Mouse (Mus musculus) G1E-ER4 (cell line): ENCODE results near the gene Map3k5. TPM values are rescaled to one million over a fixed set of nuclear protein-coding genes. Genes with fewer than 3 reads are reported as not detected.

ENCODE experiments used
- GATA1 ChIP-seq: IDR thresholded peaks from one replicate; pipeline ENCODE4 v1.8.0; 2012; ENCODE audit warnings: low read length, inconsistent platforms
- polyA plus RNA-seq: library from polyadenylated mRNA; stranded (reverse); fragments of >175 nt; gene quantifications from 2 replicates; pipeline ENCODE4 v1.2.3, GENCODE M21; 2012

The Map3k5 gene
- polyA plus RNA-seq, 1 experiment = 0.05 TPM

- no peak for TF ChIP-seq GATA1
Observed at GRCm38 (mm10) chr10:19989986-19990385, 55.7 kb downstream of the Map3k5 start.

- no peak for TF ChIP-seq GATA1
Observed at GRCm38 (mm10) chr10:19990638-19991037, 56.4 kb downstream of the Map3k5 start.

GRCm38 (mm10) chr10:19991237-19991865, 57.1 kb downstream of the Map3k5 start:
- TF ChIP-seq GATA1 = no peak

- no peak for TF ChIP-seq GATA1
Observed at GRCm38 (mm10) chr10:19991866-19992252, 57.6 kb downstream of the Map3k5 start.

- no peak for TF ChIP-seq GATA1
Observed at GRCm38 (mm10) chr10:19994469-19995450, 60.5 kb downstream of the Map3k5 start.

GRCm38 (mm10) chr10:19996151-19996550, 61.9 kb downstream of the Map3k5 start:
- TF ChIP-seq GATA1 = no peak

GRCm38 (mm10) chr10:19999703-20000407, 65.6 kb downstream of the Map3k5 start:
- TF ChIP-seq GATA1 = no peak

- TF ChIP-seq GATA1 = no peak
Observed at GRCm38 (mm10) chr10:20000408-20000770, 66.1 kb downstream of the Map3k5 start.

GRCm38 (mm10) chr10:20001990-20002389, 67.7 kb downstream of the Map3k5 start:
- TF ChIP-seq GATA1 = no peak

- TF ChIP-seq GATA1 = no peak
Observed at GRCm38 (mm10) chr10:20003006-20003405, 68.7 kb downstream of the Map3k5 start.

- TF ChIP-seq GATA1 = no peak
Observed at GRCm38 (mm10) chr10:20004786-20005185, 70.5 kb downstream of the Map3k5 start.

- TF ChIP-seq GATA1 = no peak
Observed at GRCm38 (mm10) chr10:20005491-20005952, 71.2 kb downstream of the Map3k5 start.

- no peak for TF ChIP-seq GATA1
Observed at GRCm38 (mm10) chr10:20006333-20007093, 72.2 kb downstream of the Map3k5 start.

- TF ChIP-seq GATA1 = no peak
Observed at GRCm38 (mm10) chr10:20009310-20009709, 75.0 kb downstream of the Map3k5 start.

- no peak for TF ChIP-seq GATA1
Observed at GRCm38 (mm10) chr10:20010018-20010417, 75.7 kb downstream of the Map3k5 start.
